Mouse (Mus musculus) heart, embryonic 12.5 days (tissue): Measurements from ENCODE around the gene Ccdc116. TPM values are rescaled to one million over a fixed set of nuclear protein-coding genes. Genes with fewer than 3 reads are reported as not detected.

Experiments used
- ATAC-seq: fragments of 200-750 bp; cut with Nextera tagmentation; 2 replicates; pipeline ENCODE4 v1.8.0; 2017; ENCODE audit warnings: moderate TSS enrichment, moderate library complexity; ENCODE audit not compliant: insufficient number of reproducible peaks, low FRiP score
- H3K27ac ChIP-seq: fragments of 300-500 bp; sonication (generic); 2 replicates; pipeline ENCODE4 v1.5.1; 2016; ENCODE audit warnings: mild to moderate bottlenecking, moderate library complexity; ENCODE audit not compliant: poor library complexity, severe bottlenecking
- H3K27me3 ChIP-seq: fragments of 300-500 bp; sonication (generic); replicated peaks from 2 replicates; pipeline ENCODE4 v1.6.1; 2016; ENCODE audit warnings: mild to moderate bottlenecking, moderate library complexity
- H3K36me3 ChIP-seq: fragments of 300-500 bp; sonication (generic); 2 replicates; pipeline ENCODE4 v1.6.1; 2016; ENCODE audit warnings: mild to moderate bottlenecking, moderate library complexity
- H3K4me1 ChIP-seq: fragments of 300-500 bp; sonication (generic); replicated peaks from 2 replicates; pipeline ENCODE4 v1.6.1; 2016; ENCODE audit warnings: mild to moderate bottlenecking
- H3K4me2 ChIP-seq: fragments of 300-500 bp; sonication (generic); 2 replicates; pipeline ENCODE4 v1.6.1; 2016; ENCODE audit warnings: mild to moderate bottlenecking, moderate library complexity
- H3K4me3 ChIP-seq: fragments of 300-500 bp; sonication (generic); 2 replicates; pipeline ENCODE4 v1.5.1; 2016; ENCODE audit warnings: mild to moderate bottlenecking
- H3K9ac ChIP-seq: fragments of 300-500 bp; sonication (generic); 2 replicates; pipeline ENCODE4 v1.6.1; 2016; ENCODE audit warnings: mild to moderate bottlenecking, moderate library complexity
- H3K9me3 ChIP-seq: fragments of 300-500 bp; sonication (generic); replicated peaks from 2 replicates; pipeline ENCODE4 v1.6.1; 2016; ENCODE audit warnings: mild to moderate bottlenecking, moderate library complexity
- WGBS: fragments of 180-500 bp; shearing (Covaris S2); methylation state at CpG from one replicate; pipeline ENCODE4 v1.1.7; 2016; 5-methylcytosine and 5-hydroxymethylcytosine counted together
- polyA plus RNA-seq: library from polyadenylated mRNA; unstranded; fragments of >200 nt; fragmentation: Nextera tagmentation; extraction: Ambion mirVana; gene quantifications from 2 replicates; pipeline ENCODE4 v1.2.1, GENCODE M21; 2016

Gene Ccdc116
- polyA plus RNA-seq, 1 experiment from 2014 or later, result 0.33 TPM

GRCm38 (mm10) chr16:17127292-17127691 lies 19.7 kb downstream of the Ccdc116 start:
- Histone ChIP-seq H3K4me1 (peaks cover 29% of the 10 kb centered on the region), H3K4me2 (no peak overlapping the region), H3K9me3 (no peaks in the 10 kb centered on the region), H3K27ac (no peak overlapping the region), H3K27me3 (no peaks in the 10 kb centered on the region), H3K4me3 (no peak overlapping the region), H3K9ac (no peak overlapping the region), H3K36me3 (peaks cover 9% of the 10 kb centered on the region)
- ATAC-seq, result no peak
- WGBS, result 100% methylated on average over 1 of the region's 1 CpGs

GRCm38 (mm10) chr16:17124871-17125520 lies 22.0 kb downstream of the Ccdc116 start, which contains the start of gene 2610318N02Rik:
Gene 2610318N02Rik, minus strand, starts transcription at chr16:17125167.
- under 1% methylated on average over 25 of the region's 25 CpGs for WGBS
- peak within 1 kb of the TSS; percentile 49 for H3K27ac ChIP-seq
- peak; percentile 95 for ATAC-seq

DNA sequence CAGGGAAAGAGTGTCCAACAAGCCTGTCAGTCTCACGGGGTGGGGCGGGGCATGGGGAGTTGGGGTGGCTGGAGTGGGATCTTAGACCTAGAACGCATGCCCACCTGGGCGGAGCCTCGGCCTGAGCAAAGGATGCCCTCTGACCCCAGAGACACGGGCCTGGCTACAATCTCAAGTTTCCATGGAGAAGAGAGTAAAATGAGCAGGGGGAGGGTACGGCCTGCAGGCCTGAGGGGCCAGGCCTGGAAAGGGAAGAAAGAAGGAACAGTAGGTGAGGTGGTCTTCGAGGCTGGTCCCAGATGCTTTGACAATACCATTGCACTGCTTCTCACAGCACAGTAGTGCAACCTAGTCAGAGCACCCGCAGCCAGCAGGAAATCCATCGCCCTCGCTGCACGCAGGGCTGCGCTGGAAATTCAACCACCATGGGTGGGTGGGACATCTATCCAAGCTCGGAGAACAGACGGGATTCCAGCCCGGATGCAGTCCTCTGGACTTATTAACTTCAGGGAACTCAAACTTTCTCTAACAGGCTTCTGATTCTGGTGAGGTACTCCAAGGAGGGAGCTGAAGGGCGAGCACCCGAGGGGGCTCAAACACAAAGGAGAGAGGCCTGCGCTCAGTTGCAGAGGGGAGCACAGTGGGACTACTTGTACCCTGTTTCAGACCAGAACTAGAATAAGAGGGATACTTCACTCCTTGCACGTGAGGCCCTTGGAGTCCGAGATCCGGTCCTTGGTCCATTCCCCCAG lies 22.7 kb downstream of the Ccdc116 start:
- no peaks in the 10 kb centered on the region for H3K9me3 ChIP-seq
- peaks cover 20% of the 10 kb centered on the region for H3K4me1 ChIP-seq
- peak overlapping the region; percentile 64 for H3K4me3 ChIP-seq
- ATAC-seq, result peak; percentile 63
- peak overlapping the region; percentile 76 for H3K9ac ChIP-seq
- H3K27me3 ChIP-seq, result no peaks in the 10 kb centered on the region
- peak overlapping the region; percentile 87 for H3K4me2 ChIP-seq
- peaks cover 35% of the 10 kb centered on the region for H3K36me3 ChIP-seq
- 4% methylated on average over 22 of the region's 22 CpGs for WGBS
- peak overlapping the region; percentile 49 for H3K27ac ChIP-seq

More at GRCm38 (mm10) chr16:17124871-17125520, 22.0 kb downstream of the Ccdc116 start, which contains the start of gene 2610318N02Rik:
- Histone ChIP-seq H3K4me3 (peak within 1 kb of the TSS; percentile 64), H3K27me3 (no peaks in the 10 kb centered on the region), H3K36me3 (peaks cover 29% of the 10 kb centered on the region), H3K4me1 (peaks cover 20% of the 10 kb centered on the region), H3K4me2 (peak within 1 kb of the TSS; percentile 87), H3K9me3 (no peaks in the 10 kb centered on the region), H3K9ac (peak within 1 kb of the TSS; percentile 76)

DNA sequence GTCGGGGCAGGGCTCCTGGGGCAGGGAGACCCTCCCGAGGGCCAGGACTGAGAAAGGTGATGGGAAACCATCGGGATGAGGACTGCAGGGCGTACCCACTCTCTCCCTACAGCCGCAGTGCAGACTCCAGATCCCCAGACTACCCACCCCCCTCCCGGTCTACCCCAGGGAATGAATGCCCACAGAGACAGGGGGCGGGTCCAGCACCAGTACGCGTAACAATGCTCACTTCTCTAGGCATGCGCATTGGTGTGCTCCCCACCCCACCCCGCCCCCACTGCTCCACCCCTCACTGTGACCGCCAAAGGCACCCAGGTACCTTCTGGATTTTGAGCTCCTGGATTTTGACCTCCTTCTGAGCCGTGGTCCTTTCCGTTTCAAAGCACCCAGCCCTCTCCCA lies 25.5 kb downstream of the Ccdc116 start:
- no peak for ATAC-seq
- Histone ChIP-seq H3K9ac (no peak overlapping the region), H3K9me3 (no peaks in the 10 kb centered on the region), H3K4me3 (no peak overlapping the region), H3K4me2 (no peak overlapping the region), H3K27ac (no peak overlapping the region), H3K27me3 (no peaks in the 10 kb centered on the region), H3K4me1 (peaks cover 20% of the 10 kb centered on the region), H3K36me3 (peaks cover 42% of the 10 kb centered on the region)
- WGBS, result 73% methylated on average over 14 of the region's 14 CpGs

- no peaks in the 10 kb centered on the region for H3K4me1 ChIP-seq
Observed at GRCm38 (mm10) chr16:17117309-17117799, 29.7 kb downstream of the Ccdc116 start.

DNA sequence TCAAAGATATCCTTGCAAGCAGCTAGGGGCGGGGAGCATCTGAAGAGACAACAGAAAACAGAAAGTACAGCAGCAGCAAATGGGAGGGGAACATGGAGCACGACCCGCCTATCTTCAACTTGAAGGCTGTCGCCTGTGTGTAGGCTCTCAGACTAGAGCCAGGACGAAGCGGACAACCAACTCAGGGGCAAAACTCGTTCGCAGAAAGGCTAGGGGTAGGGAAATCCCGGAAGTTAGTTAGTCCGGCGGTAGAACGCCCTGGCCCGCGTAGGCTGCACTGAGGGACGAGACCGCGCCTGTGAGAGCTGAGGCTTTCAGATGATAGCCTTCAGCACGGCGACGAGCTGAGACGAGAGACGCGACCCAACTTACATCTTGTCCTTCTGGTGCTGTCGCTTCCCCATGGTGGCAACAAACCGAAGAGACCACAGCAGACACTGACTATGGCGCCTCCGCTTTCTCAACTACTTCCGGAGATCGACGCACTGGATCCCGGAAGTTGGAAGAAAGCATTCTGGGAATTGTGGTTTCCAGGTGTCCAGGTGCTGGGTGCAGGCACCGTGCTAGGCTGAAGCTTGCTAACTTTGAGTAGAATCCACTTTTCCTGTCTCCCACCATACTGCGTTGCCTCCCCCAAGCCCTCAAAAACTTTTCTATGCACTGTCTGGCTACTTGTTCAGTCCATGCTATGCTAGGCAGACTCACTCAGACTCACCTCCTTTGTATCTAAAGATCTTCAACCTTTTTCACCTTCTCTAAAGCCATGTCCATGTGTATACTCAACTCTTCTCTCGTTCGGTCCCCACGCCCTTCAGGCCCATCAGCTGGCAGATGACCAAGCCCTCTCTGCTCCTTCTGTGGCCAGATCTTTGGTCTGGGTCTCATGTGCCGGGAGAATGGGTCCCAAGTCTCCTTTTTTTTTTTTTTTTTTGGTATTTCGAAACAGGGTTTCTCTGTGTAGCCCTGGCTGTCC lies 36.0 kb downstream of the Ccdc116 start, which contains the start of gene Ppil2:
Ppil2 (minus strand) TSS at position 487 of the 973 bp plus-strand sequence.
- Histone ChIP-seq H3K27me3 (no peaks in the 10 kb centered on the region), H3K9ac (peak within 1 kb of the TSS; percentile 84), H3K27ac (peak within 1 kb of the TSS; percentile 68; the same call in 1 of the 2 replicates), H3K4me3 (peak within 1 kb of the TSS; percentile 74), H3K4me2 (peak within 1 kb of the TSS; percentile 66), H3K4me1 (peaks cover 11% of the 10 kb centered on the region), H3K36me3 (peaks cover 47% of the 10 kb centered on the region), H3K9me3 (no peaks in the 10 kb centered on the region)
- 8% methylated on average over 38 of the region's 38 CpGs for WGBS
- peak; percentile 78 for ATAC-seq

More at GRCm38 (mm10) chr16:17117309-17117799, 29.7 kb downstream of the Ccdc116 start:
- Histone ChIP-seq H3K9ac (no peak overlapping the region), H3K36me3 (peaks cover 65% of the 10 kb centered on the region), H3K27me3 (no peaks in the 10 kb centered on the region), H3K9me3 (no peaks in the 10 kb centered on the region), H3K4me2 (no peak overlapping the region), H3K4me3 (no peak overlapping the region), H3K27ac (peak overlapping the region; percentile 78)
- ATAC-seq, result peak; percentile 66; the same call in 1 of the 2 replicates
- 70% methylated on average over 5 of the region's 5 CpGs for WGBS

DNA sequence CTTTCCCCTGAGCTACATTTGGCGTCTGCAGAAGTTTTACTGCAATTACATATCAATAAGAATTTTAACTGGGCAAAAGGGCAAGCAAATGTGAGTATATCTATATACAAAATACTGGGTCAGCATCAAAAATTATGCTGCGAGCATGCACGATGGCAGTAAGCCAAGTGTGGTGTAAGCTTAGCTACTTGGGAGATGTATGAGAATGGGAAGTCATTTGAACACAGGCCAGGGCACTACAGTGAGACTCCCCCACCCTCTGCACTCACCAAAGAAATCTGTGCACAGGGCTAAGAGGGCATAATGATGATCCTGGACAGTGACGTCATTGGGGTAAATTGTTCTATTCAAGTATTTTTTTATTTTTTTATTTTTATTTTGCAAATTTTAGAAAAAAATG lies 42.4 kb downstream of the Ccdc116 start:
- Histone ChIP-seq H3K4me2 (no peak overlapping the region), H3K27me3 (no peaks in the 10 kb centered on the region), H3K36me3 (peaks cover 80% of the 10 kb centered on the region), H3K9me3 (no peaks in the 10 kb centered on the region), H3K9ac (no peak overlapping the region), H3K27ac (no peak overlapping the region), H3K4me3 (no peak overlapping the region), H3K4me1 (peaks cover 11% of the 10 kb centered on the region)
- no peak for ATAC-seq
- 88% methylated on average over 4 of the region's 4 CpGs for WGBS

DNA sequence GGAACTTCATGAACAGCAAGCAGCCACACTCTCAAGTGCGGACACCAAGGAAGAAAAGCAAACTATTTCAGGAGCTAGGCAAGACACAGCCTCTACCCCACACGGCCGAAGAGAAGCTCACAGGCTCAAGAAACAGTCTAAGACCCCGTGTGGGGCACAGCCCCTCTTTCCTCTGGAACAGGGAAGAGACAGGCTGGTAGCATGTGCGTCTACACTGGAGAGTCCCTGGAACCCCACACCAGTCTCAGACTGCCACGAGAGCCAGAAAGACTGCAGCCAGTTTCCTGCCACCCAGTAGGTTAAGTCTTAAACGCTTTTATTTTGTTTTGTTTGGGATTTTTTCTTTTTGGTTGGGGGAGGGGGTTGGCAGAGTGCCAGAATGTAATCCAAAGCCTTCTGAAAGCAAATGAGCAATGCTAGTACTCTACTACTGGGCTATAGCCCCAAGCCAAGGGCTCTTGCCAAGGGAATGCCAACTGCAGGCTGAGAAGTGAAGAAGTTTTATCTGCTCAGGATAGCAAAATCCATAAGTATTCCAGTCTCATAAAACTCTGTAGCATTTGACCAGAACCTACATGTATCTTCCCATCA lies 44.3 kb downstream of the Ccdc116 start:
- H3K27ac ChIP-seq, result no peak overlapping the region
- no peak overlapping the region for H3K4me2 ChIP-seq
- WGBS, result 76% methylated on average over 7 of the region's 7 CpGs
- no peaks in the 10 kb centered on the region for H3K27me3 ChIP-seq
- peaks cover 91% of the 10 kb centered on the region for H3K36me3 ChIP-seq
- no peak overlapping the region for H3K9ac ChIP-seq
- ATAC-seq, result peak; percentile 45; the same call in 1 of the 2 replicates
- H3K4me3 ChIP-seq, result no peak overlapping the region
- peaks cover 9% of the 10 kb centered on the region for H3K4me1 ChIP-seq
- no peaks in the 10 kb centered on the region for H3K9me3 ChIP-seq

DNA sequence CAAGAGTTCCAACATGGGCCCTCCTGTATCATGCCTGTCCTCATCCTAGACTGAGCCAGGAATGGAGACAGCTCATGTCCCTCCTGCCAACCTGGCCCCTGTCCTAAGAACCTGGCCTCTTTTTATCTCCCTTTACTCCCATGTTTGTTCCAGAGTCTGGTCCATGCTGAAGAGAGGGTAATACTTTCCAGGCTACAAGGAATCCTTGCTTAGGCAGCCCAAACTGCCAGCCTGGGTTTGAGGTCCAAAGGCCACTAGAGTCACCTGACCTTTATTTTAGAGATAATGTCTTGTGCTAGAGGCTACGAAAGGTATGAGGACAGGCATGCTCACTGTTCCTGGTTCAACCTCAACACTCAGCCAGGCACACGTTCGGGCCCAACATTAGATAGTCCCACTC lies 50.1 kb downstream of the Ccdc116 start:
- WGBS, result 90% methylated on average over 3 of the region's 3 CpGs

More for the DNA sequence above, 50.1 kb downstream of the Ccdc116 start:
- no peak for ATAC-seq
- H3K27ac ChIP-seq, result no peak overlapping the region
- H3K4me3 ChIP-seq, result no peak overlapping the region
- H3K36me3 ChIP-seq, result peaks cover 96% of the 10 kb centered on the region
- H3K4me1 ChIP-seq, result no peaks in the 10 kb centered on the region
- no peak overlapping the region for H3K9ac ChIP-seq
- H3K4me2 ChIP-seq, result no peak overlapping the region
- H3K9me3 ChIP-seq, result no peaks in the 10 kb centered on the region
- H3K27me3 ChIP-seq, result no peaks in the 10 kb centered on the region
